Mouse (Mus musculus) hindbrain, embryonic 11.5 days (tissue): Measurements from ENCODE around the gene Nphs2. TPM values are rescaled to one million over a fixed set of nuclear protein-coding genes. Genes with fewer than 3 reads are reported as not detected.

Experiments used
- ATAC-seq: fragments of 200-750 bp; cut with Nextera tagmentation; 2 replicates; pipeline ENCODE4 v1.8.0; 2017; ENCODE audit warnings: mild to moderate bottlenecking, moderate TSS enrichment, moderate library complexity; ENCODE audit not compliant: low FRiP score
- DNase-seq: peaks from one replicate; pipeline ENCODE4 v3.0.0-alpha.2; 2015; ENCODE audit warnings: low spot score
- H3K27ac ChIP-seq: fragments of 300-500 bp; sonication (generic); 2 replicates; pipeline ENCODE4 v1.5.1; 2014; ENCODE audit warnings: mild to moderate bottlenecking, low read depth, low read length
- H3K27me3 ChIP-seq: fragments of 300-500 bp; sonication (generic); 2 replicates; pipeline ENCODE4 v1.6.1; 2014; ENCODE audit warnings: mild to moderate bottlenecking, low read length, moderate library complexity, mixed read lengths; ENCODE audit not compliant: control insufficient read depth, insufficient read depth
- H3K36me3 ChIP-seq: fragments of 300-500 bp; sonication (generic); 2 replicates; pipeline ENCODE4 v1.6.1; 2014; ENCODE audit warnings: mild to moderate bottlenecking, low read length, moderate library complexity, mixed read lengths; ENCODE audit not compliant: control insufficient read depth, insufficient read depth
- H3K4me1 ChIP-seq: fragments of 300-500 bp; sonication (generic); replicated peaks from 2 replicates; pipeline ENCODE4 v1.6.1; 2014; ENCODE audit warnings: low read length, mixed read lengths; ENCODE audit not compliant: control insufficient read depth, insufficient read depth
- H3K4me2 ChIP-seq: fragments of 300-500 bp; sonication (generic); replicated peaks from 2 replicates; pipeline ENCODE4 v1.6.1; 2014; ENCODE audit warnings: mild to moderate bottlenecking, low read depth, low read length
- H3K4me3 ChIP-seq: fragments of 300-500 bp; sonication (generic); 2 replicates; pipeline ENCODE4 v1.5.1; 2014; ENCODE audit warnings: low read depth, low read length
- H3K9ac ChIP-seq: fragments of 300-500 bp; sonication (generic); 2 replicates; pipeline ENCODE4 v1.6.1; 2014; ENCODE audit warnings: low read depth, low read length
- H3K9me3 ChIP-seq: fragments of 300-500 bp; sonication (generic); 2 replicates; pipeline ENCODE4 v1.6.1; 2016; ENCODE audit warnings: low read length; ENCODE audit not compliant: control insufficient read depth
- whole genome bisulfite sequencing: fragments of 180-500 bp; shearing (Covaris S2); extraction: QIAGEN DNeasy Blood & Tissue Kit; methylation state at CpG from one replicate; pipeline ENCODE4 v1.1.7; 2014; 5-methylcytosine and 5-hydroxymethylcytosine counted together
- polyA plus RNA-seq: library from polyadenylated mRNA; unstranded; fragments of >200 nt; fragmentation: Nextera tagmentation; extraction: Ambion mirVana; gene quantifications from 2 replicates; pipeline ENCODE4 v1.2.1, GENCODE M21; 2014

The Nphs2 gene
- polyA plus RNA-seq, 1 experiment from 2014 or later, result not detected

- H3K4me2 ChIP-seq, result no peak overlapping the region
- H3K4me1 ChIP-seq, result no peaks in the 10 kb centered on the region
- H3K27ac ChIP-seq, result no peak overlapping the region
- H3K36me3 ChIP-seq, result no peaks in the 10 kb centered on the region
- no peak for ATAC-seq
- no peak overlapping the region for H3K4me3 ChIP-seq
- H3K27me3 ChIP-seq, result no peaks in the 10 kb centered on the region
- no peak overlapping the region for H3K9ac ChIP-seq
- WGBS, result 80% methylated on average over 4 of the region's 4 CpGs
- no peaks in the 10 kb centered on the region for H3K9me3 ChIP-seq
- no peak for DNase-seq
These were observed 30.3 kb downstream of the Nphs2 start for GRCm38 (mm10) chr1:156340847-156341246.

- no peak for DNase-seq
- Histone ChIP-seq H3K4me3 (no peak overlapping the region), H3K27ac (no peak overlapping the region), H3K4me1 (no peaks in the 10 kb centered on the region), H3K36me3 (no peaks in the 10 kb centered on the region), H3K4me2 (no peak overlapping the region), H3K9ac (no peak overlapping the region), H3K9me3 (no peaks in the 10 kb centered on the region), H3K27me3 (no peaks in the 10 kb centered on the region)
- 75% methylated on average over 4 of the region's 4 CpGs for WGBS
- no peak for ATAC-seq
These were observed 33.9 kb downstream of the Nphs2 start for GRCm38 (mm10) chr1:156344433-156344832.

- no peak for ATAC-seq
- 91% methylated on average over 4 of the region's 4 CpGs for WGBS
These were observed 35.1 kb downstream of the Nphs2 start for GRCm38 (mm10) chr1:156345633-156346032.

GRCm38 (mm10) chr1:156349031-156349430 is 38.5 kb downstream of the Nphs2 start:
- no peaks in the 10 kb centered on the region for H3K4me1 ChIP-seq
- ATAC-seq (no peak), DNase-seq (no peak)
- H3K27me3 ChIP-seq, result no peaks in the 10 kb centered on the region
- H3K36me3 ChIP-seq, result no peaks in the 10 kb centered on the region
- H3K27ac ChIP-seq, result no peak overlapping the region
- no peak overlapping the region for H3K4me2 ChIP-seq
- H3K4me3 ChIP-seq, result no peak overlapping the region
- no peaks in the 10 kb centered on the region for H3K9me3 ChIP-seq
- WGBS, result 79% methylated on average over 4 of the region's 4 CpGs
- no peak overlapping the region for H3K9ac ChIP-seq

More at GRCm38 (mm10) chr1:156345633-156346032, 35.1 kb downstream of the Nphs2 start:
- H3K9me3 ChIP-seq, result no peaks in the 10 kb centered on the region
- no peaks in the 10 kb centered on the region for H3K27me3 ChIP-seq
- H3K9ac ChIP-seq, result no peak overlapping the region
- no peak for DNase-seq
- H3K4me2 ChIP-seq, result no peak overlapping the region
- no peak overlapping the region for H3K27ac ChIP-seq
- H3K4me3 ChIP-seq, result no peak overlapping the region
- no peaks in the 10 kb centered on the region for H3K36me3 ChIP-seq
- H3K4me1 ChIP-seq, result no peaks in the 10 kb centered on the region

GRCm38 (mm10) chr1:156350441-156350840 is 39.9 kb downstream of the Nphs2 start:
- Histone ChIP-seq H3K4me1 (no peaks in the 10 kb centered on the region), H3K9ac (no peak overlapping the region), H3K4me3 (no peak overlapping the region), H3K27ac (no peak overlapping the region), H3K4me2 (no peak overlapping the region), H3K27me3 (no peaks in the 10 kb centered on the region), H3K9me3 (no peaks in the 10 kb centered on the region), H3K36me3 (no peaks in the 10 kb centered on the region)
- 88% methylated on average over 4 of the region's 4 CpGs for WGBS
- DNase-seq, result no peak
- no peak for ATAC-seq

GRCm38 (mm10) chr1:156352466-156352865 is 41.9 kb downstream of the Nphs2 start:
- no peak overlapping the region for H3K27ac ChIP-seq
- WGBS, result 90% methylated on average over 2 of the region's 2 CpGs
- ATAC-seq (no peak), DNase-seq (no peak)
- no peaks in the 10 kb centered on the region for H3K36me3 ChIP-seq
- no peak overlapping the region for H3K4me3 ChIP-seq
- H3K4me2 ChIP-seq, result no peak overlapping the region
- H3K4me1 ChIP-seq, result no peaks in the 10 kb centered on the region
- H3K9me3 ChIP-seq, result no peaks in the 10 kb centered on the region
- H3K27me3 ChIP-seq, result no peaks in the 10 kb centered on the region
- H3K9ac ChIP-seq, result no peak overlapping the region

- no peak for ATAC-seq
- H3K4me2 ChIP-seq, result no peak within 1 kb of the TSS
- H3K36me3 ChIP-seq, result no peaks in the 10 kb centered on the region
- H3K4me3 ChIP-seq, result no peak within 1 kb of the TSS
- no peak within 1 kb of the TSS for H3K9ac ChIP-seq
- no peaks in the 10 kb centered on the region for H3K4me1 ChIP-seq
- no peak within 1 kb of the TSS for H3K27ac ChIP-seq
- no peaks in the 10 kb centered on the region for H3K9me3 ChIP-seq
- no peak for DNase-seq
- H3K27me3 ChIP-seq, result no peaks in the 10 kb centered on the region
- 92% methylated on average over 8 of the region's 8 CpGs for WGBS
These were observed 55.2 kb downstream of the Nphs2 start, which contains the start of gene Gm2000 for GRCm38 (mm10) chr1:156365740-156366139. Gm2000 (plus strand) TSS chr1:156366040.

Other genes starting within 250 kb of the Nphs2 start
- 5.4 and 5.7 TPM in 2 replicates for gene Fam163a, start 105.7 kb upstream of the Nphs2 start, polyA plus RNA-seq
- gene Tdrd5, start 7.1 kb upstream of the Nphs2 start, polyA plus RNA-seq, result 0.06 and 0.09 TPM in 2 replicates
- 905 and 930 TPM in 2 replicates for gene Gm2000, start 55.3 kb downstream of the Nphs2 start, polyA plus RNA-seq
- 0.28 TPM in 1 of 2 replicates, not detected in the other for gene Axdnd1, start 110.4 kb downstream of the Nphs2 start, polyA plus RNA-seq
- 18.2 and 25.7 TPM in 2 replicates for gene Soat1, start 163.6 kb downstream of the Nphs2 start, polyA plus RNA-seq
- gene Gm10031, start 213.3 kb downstream of the Nphs2 start, polyA plus RNA-seq, result 0.33 and 0.79 TPM in 2 replicates
- 5.3 and 8.0 TPM in 2 replicates for gene Abl2, start 248.1 kb downstream of the Nphs2 start, polyA plus RNA-seq